Mouse (Mus musculus) gastrocnemius, adult 18-20 months (tissue): ENCODE data around the gene Lmf1. TPM values are rescaled to one million over a fixed set of nuclear protein-coding genes. Genes with fewer than 3 reads are reported as not detected.

Experiments used
- DNase-seq: peaks from one replicate; pipeline ENCODE4 v3.0.0; 2021; ENCODE audit warnings: low spot score
- total RNA-seq, 2 experiments: library from RNA; stranded (reverse); gene quantifications; 2 replicates each; pipeline ENCODE4 v1.2.3; 2021

Lmf1 gene
- total RNA-seq, 2 experiments from 2014 or later, result 11.3 to 12.6 TPM

DNA sequence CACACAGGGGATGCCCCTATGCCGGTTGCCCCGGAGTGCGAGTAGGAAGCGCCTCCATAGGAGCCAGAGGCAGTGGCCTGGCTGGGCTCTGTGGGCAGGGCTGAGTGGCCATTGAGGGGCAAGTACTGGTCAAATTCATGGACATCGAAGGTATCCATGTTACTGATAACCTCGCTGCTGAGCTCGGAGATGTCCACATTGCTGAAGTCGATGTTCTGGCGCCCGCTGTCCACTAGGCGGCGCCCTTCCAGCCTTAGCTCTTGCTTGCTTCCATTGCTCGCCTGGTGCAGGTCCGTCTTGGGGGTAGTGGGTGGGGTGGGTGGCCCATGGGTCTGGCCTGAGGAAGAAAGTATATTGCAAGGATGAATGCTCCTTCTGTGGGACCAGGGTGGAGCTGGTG is 11.1 kb upstream of the Lmf1 start:
- DNase-seq, result peak; percentile 60

DNA sequence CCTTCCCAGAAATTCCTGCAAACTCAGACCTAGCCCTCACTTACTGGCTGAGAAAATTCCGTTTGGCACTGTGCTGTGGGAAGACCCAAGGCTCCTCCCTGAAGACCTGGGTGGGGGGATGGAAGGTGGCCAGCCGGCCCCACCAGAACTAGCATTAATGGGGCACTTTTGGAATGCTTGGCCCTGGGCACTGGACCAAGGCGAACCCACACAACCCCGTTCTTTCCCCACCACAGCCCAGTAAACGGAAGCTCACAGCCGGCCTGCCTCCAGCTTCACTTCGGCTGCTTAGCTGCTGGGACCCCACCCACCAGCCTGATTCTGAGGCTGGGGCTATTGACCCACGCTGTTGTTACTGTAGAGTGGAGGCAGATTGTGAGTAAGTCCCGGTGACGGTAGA is 10.7 kb upstream of the Lmf1 start:
- no peak for DNase-seq

- no peak for DNase-seq
These were observed 10.0 kb upstream of the Lmf1 start for GRCm38 (mm10) chr17:25568880-25569279.

DNA sequence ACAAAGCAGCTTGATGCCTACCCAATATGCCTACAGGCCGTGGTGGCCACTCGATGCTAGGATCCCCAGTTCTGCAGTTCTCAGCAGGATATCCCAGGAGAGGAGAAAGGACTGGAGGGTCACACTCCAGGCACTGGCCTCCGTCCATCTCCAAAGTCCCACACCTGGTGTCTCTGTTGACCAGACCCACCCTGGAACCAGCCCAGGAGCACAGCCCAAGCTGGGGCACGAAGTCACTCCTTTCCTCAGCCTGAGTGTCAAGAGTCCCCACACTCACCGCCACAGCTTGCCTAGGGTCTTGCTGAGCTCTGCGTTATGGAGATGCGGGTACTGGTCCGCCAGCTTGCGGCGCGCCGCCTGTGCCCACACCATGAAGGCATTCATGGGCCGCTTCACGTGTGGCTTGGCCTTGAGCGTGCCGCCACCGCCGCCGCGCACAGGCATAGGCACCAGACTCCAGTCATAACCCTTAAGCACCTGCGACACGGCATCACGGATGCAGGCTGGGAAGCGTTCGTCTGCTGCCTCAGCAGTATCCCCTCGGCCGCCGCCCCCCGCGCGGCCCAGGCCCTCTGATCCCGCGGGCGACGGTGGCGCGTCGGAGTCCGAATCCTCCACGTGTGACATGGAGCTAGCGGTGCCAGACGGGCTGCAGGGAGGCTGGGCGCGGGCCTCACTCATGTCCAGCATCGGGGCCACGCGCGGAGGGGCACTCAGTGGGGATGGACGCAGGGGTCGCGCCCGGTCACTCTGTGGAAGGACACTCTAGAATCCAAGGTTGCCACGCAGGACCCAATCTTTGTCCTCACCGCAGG is 8.8 kb upstream of the Lmf1 start:
- DNase-seq, result no peak

GRCm38 (mm10) chr17:25570648-25571452 is 8.0 kb upstream of the Lmf1 start, which contains the start of gene Sox8:
Gene Sox8 (minus strand): TSS chr17:25570686.
- peak; percentile 88 for DNase-seq

DNA sequence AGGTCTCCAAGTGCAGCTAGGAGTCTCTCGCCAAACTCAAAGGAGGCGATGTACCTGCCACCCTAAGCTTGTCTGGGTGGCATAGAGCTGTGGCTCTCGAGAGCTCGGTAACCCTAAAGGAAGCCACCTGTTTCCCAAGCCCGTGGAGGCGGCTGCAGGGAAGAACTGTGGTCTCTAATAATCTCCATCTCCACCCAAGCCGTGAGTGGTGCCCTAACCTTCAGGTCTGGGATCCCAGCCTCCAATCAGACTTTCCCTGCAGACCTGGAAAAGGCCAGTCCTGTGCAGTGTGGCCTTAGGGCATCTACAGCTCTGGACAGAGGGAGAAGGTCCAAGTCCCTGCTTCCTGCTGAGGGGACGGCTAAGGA is 7.4 kb upstream of the Lmf1 start:
- DNase-seq, result no peak

DNA sequence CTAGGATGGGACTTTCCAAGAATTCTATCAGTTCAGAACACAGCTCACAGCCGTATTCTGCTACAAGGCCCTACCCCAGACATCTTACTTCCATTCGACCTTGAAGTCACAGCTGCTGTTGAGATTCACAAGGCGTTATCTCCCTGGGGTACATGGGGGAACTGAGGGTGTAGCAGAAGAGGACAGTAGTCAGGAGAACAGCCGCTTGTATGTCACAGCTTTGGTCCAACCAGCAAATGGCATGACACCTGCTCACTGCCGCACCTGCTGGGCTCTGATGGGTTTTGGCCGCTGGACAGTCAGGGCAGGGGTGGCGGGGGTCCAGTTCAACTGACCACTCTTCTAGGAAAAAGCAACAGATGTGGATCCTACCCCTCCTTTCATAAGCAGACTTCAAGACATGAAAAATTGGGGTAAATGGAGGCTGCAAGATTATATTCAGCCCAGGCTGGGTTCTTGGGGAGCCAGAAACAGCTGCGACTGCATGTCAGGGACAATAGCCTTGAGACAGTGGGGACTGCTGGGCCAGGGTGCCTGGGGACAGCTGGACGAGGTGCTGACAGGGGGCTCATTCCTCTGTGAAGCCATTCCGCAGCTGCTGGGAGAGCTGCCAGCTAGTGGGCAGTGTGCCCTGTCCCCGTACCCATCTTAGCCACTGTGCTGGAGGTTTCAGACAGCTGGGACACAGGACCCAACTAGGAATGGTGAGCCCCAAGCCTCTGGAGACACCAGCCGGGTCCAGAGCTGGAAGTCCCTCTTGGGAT is 3.5 kb upstream of the Lmf1 start:
- no peak for DNase-seq

- DNase-seq, result no peak
These were observed 2.9 kb upstream of the Lmf1 start for GRCm38 (mm10) chr17:25576034-25576433.

DNA sequence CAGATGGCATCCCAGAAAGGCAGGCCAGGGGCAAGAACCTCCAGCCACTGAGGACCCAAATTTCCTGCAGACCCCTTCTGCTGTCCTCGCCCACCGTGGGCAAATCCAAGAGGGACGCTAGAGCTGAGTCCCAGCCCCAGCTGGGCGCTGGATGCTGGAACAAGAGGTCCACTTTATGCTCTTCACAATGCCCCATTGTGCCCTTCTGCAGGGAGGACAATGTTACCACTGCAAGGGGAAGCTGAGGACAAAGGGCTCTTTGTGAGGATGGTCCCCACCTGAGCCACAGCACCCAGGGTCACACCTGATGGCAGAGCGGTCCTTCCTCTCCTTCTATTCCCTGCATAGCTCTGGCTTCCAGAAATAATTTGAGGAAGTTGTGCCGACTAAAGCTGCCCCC is 1.6 kb upstream of the Lmf1 start:
- DNase-seq, result no peak

DNA sequence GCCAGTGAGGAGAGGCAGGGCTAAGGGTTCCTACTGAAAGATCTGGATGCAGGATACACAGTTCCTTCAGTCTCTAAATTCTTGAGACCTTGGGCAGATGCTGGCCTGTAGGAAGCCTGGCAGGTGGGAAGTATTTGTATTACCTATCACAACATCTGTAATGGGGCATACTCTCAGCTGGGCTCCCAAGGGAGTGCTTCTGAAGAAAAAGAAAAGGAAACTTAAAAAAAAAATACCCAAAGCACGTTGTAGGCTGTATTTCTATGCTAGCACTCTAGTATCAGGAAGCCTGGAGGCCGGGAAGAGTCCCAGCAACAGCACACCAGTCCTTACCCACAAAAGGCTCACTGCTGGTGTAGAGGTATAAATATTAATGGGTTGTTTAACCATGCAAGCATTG is 1.2 kb upstream of the Lmf1 start:
- DNase-seq, result no peak

- peak; percentile 7 for DNase-seq
These were observed 605 bp downstream of the Lmf1 start for GRCm38 (mm10) chr17:25579332-25580047.

DNA sequence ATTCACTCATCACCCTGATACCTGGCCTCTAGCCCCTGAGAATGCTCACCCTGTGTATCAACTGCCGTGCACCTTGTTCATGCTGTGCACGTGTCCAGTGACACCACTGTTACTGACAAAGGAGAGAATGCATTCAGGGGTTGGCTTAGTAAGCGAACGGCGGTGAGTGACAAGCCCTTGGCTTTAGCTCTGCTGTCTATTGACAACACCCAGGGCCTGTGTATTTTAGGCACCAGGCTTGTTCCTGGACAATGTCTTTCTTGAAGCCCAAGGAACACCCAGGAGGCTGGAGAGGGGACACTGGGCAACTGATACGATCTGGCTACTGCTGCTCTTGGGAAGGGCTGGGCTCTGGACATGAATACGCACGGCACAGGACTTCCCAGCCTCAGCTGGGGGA is 3.2 kb downstream of the Lmf1 start:
- no peak for DNase-seq

DNA sequence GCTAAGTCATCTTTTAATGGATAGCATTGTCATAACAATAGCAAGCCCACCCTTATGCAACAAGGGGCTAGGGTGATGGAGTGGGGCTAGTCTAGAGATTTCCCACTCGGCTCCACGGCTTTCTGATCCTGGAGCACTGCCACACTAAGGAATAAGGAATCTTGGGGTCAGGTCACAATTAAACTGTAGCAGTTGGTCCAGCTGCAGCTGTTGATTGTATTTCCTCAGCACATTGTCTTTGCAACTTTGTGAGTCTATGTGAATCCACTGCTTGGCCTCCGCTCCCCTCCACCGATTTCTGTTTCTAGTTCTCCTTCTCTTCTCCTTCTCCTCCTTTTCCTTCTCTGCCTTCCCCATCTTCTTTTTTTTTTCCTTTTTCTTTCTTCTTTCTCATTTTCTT is 4.2 kb downstream of the Lmf1 start:
- no peak for DNase-seq

DNA sequence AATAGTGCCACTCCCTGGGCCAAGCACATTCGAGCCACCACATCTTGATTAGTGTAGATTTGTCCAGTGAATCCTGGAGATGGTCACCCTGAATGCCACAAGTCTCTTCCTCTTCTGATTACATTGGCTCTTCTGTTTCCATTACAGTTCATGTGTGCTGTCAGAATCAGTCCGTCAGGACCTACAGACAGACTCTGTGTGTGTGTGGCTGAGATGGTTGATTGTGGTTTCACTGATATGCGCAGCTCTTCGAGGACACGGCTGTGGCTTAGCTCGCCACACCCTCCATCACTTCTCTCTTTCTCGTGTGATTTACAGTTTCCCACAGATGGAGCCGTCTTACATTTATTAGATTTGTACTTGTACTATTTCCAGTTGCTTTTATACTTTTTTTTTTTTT is 5.0 kb downstream of the Lmf1 start:
- DNase-seq, result no peak

GRCm38 (mm10) chr17:25584646-25585045 is 5.8 kb downstream of the Lmf1 start:
- no peak for DNase-seq

DNA sequence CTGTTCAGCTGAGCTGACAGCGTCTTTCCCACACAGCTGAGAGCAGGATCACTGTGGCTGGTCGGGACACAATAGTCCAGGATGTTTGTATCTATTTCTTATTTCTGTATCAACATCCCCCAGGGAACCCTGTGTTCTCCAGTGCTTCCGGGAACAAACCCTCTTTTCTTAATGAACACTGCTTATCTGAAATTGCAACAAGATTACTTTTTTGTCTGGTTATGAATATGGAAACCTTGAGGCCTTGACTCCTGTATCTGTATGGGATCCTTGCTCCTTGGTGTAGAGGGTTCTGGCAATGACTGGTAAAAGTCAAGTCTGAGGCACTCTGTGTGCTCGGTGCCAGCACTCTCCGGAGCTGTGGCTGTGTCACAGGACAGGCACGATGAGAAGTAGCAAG is 11.2 kb downstream of the Lmf1 start:
- no peak for DNase-seq

DNA sequence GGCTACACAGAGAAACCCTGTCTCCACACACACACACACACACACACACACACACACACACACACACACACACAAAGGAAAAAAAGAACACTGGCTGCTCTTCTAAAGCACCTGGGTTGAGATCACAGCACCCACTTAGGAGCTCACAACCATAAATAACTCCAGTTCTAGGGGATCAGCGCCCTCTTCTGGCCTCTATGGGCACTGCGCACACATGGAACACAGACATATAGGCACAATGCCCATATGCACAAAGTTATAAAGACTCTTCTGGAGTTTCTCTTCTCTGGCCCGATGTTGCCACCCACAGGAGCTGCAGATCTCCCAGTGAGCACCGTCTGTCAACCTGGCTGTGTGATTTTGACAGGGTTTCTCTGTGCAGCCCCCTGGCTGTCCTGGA is 12.1 kb downstream of the Lmf1 start:
- DNase-seq, result no peak

GRCm38 (mm10) chr17:25592336-25592735 is 13.5 kb downstream of the Lmf1 start:
- peak; percentile 85 for DNase-seq

GRCm38 (mm10) chr17:25593411-25594261 is 14.8 kb downstream of the Lmf1 start:
- no peak for DNase-seq

DNA sequence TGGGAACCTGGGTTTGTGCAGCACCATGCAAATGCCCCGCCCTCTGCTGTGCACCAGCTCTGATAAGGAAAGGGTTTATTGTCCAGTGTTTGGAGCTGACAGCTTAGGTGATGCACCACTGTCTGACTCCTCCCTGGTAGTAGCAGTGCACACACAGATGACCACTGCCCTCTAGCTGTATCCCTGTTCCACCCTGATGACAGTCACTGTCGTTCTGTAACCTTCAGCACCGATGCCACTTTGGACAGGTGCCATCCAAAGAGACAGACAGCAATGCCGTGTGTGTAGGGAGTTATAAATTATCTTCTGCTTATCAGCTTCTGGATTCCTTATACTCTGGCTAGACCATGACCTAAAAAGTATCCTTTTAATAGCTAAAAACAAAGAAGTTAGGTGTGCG is 16.6 kb downstream of the Lmf1 start:
- peak; percentile 28 for DNase-seq

GRCm38 (mm10) chr17:25597537-25597936 is 18.7 kb downstream of the Lmf1 start:
- no peak for DNase-seq
